Mouse (Mus musculus): ENCODE data around the gene Hipk4. TPM values are rescaled to one million over a fixed set of nuclear protein-coding genes. Genes with fewer than 3 reads are reported as not detected.

The Hipk4 gene
- polyA plus RNA-seq, 1 experiment from 2014 or later = 0.38 TPM

DNA sequence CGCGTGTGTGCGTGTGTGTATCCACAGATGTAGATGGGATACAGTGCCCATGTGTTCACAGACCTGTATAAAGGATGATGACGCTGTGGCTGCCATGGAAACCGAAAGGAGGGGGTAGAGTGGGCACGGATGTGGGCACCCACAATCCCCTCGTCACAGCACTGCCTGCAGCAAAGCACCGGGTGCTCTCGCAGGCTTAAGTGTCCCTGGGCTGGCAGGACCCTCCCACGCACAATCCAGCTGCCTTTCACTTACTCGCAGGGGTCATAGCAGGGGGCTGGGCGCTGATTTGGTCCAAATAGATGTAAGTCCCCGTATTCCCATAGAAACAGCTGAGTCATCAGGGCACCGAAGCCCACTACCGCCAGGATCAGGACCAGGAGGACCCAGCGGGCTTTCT is 18.4 kb downstream of the Hipk4 start:
- peaks cover 18% of the 10 kb centered on the region for H3K4me1 ChIP-seq (ENCODE audit: control insufficient read depth, insufficient read depth, low read length)
- WGBS = 74% methylated on average over 16 of the region's 16 CpGs
- no peak overlapping the region for H3K4me2 ChIP-seq (ENCODE audit: low read depth, low read length)
- H3K27me3 ChIP-seq (ENCODE audit: control insufficient read depth, insufficient read depth, low read length) = no peaks in the 10 kb centered on the region
- ATAC-seq (replicated peaks; ENCODE audit: extremely low read depth, insufficient read depth, low FRiP score) = 0 out of 2 replicates have a peak, but pooled peaks have one; percentile 25
- H3K9me3 ChIP-seq (replicated peaks; ENCODE audit: control insufficient read depth, low read length) = no peaks in the 10 kb centered on the region
- no peak overlapping the region for H3K27ac ChIP-seq (ENCODE audit: low read length)
- no peak overlapping the region for H3K4me3 ChIP-seq (ENCODE audit: low read length)
- peaks cover 5% of the 10 kb centered on the region; the same call in 1 of the 2 replicates for H3K36me3 ChIP-seq (ENCODE audit: control insufficient read depth, insufficient read depth)
- no peak overlapping the region for H3K9ac ChIP-seq (ENCODE audit: low read length)

DNA sequence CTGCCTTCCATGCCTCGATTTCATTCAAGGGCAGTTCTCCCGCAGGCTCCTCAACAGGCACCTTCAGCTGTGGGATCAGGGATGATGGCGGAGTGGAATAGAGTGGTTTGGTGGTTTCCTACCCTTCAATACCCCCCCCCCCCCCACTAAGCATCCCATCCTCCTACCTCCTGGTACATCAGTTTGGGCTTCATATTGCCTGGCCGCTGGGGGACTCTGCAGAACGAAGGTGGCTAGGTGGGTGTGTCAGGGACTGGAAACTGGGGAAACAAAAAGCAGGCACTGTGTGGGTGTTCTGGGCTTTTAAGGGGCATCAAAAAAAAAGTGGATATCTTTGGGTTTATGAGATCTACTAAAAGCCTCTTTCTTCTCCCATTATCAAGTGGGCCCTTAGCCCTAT is 18.9 kb downstream of the Hipk4 start:
- Histone ChIP-seq H3K4me2 (ENCODE audit: low read depth, low read length) (peak overlapping the region; percentile 99), H3K36me3 (ENCODE audit: control insufficient read depth, insufficient read depth) (peaks cover 5% of the 10 kb centered on the region; the same call in 1 of the 2 replicates), H3K4me1 (ENCODE audit: control insufficient read depth, insufficient read depth, low read length) (peaks cover 18% of the 10 kb centered on the region), H3K27me3 (ENCODE audit: control insufficient read depth, insufficient read depth, low read length) (no peaks in the 10 kb centered on the region), H3K4me3 (ENCODE audit: low read length) (peak overlapping the region; percentile 70), H3K9me3 (replicated peaks; ENCODE audit: control insufficient read depth, low read length) (no peaks in the 10 kb centered on the region), H3K27ac (ENCODE audit: low read length) (no peak overlapping the region), H3K9ac (ENCODE audit: low read length) (peak overlapping the region; percentile 83)
- 57% methylated on average over 5 of the region's 5 CpGs for WGBS
- no peak for ATAC-seq (replicated peaks; ENCODE audit: extremely low read depth, insufficient read depth, low FRiP score)

DNA sequence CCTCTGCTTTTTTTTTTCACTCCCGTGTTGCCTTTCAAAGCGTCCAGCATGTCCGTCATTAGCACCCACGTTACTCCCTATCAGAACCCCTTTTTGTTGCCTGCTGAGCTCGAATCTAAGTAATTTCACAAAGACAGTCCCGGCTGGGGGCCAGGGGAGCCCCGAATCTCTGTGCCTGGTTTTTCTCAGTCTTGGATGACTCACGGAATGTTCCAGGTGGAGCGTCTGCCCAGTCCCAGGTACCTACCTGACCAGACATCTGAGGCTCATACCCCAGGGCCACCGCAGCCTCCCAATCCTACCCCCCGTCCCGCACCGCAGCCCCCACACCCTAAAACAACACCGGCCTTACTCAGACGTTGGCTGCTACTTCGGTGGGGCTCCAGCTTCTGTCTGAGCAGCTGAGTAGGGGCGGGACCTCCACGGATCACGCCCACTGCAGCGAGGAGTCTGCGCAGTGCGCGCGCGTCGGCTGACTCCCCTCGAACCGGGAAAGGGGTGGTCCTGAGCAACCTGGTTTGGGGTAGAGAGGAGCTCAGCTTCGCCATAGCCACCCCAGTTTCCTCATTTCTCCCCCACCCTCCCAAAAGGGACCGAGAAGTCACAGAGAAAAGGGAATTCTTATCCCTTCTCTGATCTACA is 19.4 kb downstream of the Hipk4 start:
- H3K9me3 ChIP-seq (replicated peaks; ENCODE audit: control insufficient read depth, low read length) = no peaks in the 10 kb centered on the region
- WGBS = 1% methylated on average over 30 of the region's 30 CpGs
- H3K27ac ChIP-seq (ENCODE audit: low read length) = peak overlapping the region; percentile 28
- peak; percentile 91 for ATAC-seq (replicated peaks; ENCODE audit: extremely low read depth, insufficient read depth, low FRiP score)
- H3K36me3 ChIP-seq (ENCODE audit: control insufficient read depth, insufficient read depth) = peaks cover under 1% of the 10 kb centered on the region; the same call in 1 of the 2 replicates
- peaks cover 18% of the 10 kb centered on the region for H3K4me1 ChIP-seq (ENCODE audit: control insufficient read depth, insufficient read depth, low read length)
- H3K27me3 ChIP-seq (ENCODE audit: control insufficient read depth, insufficient read depth, low read length) = no peaks in the 10 kb centered on the region
- H3K9ac ChIP-seq (ENCODE audit: low read length) = peak overlapping the region; percentile 83
- H3K4me2 ChIP-seq (ENCODE audit: low read depth, low read length) = peak overlapping the region; percentile 99
- H3K4me3 ChIP-seq (ENCODE audit: low read length) = peak overlapping the region; percentile 70

DNA sequence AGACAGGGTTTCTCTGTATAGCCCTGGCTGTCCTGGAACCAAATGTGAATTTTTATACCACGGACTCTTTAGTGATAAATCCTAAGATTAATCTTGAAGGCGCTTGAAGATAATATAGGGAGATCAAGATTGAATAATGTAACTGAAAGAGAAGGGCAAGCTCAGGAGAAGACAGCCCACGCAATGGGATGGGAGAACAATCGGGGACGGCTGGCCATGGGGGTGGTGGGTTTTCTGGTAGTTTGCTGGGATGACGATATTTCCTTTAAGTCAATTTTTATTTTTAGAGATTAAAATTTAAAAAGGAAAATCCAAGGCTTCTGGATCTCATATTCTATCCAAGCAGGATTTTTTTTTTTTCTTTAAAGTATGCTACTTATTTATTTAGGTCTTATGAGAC is 20.0 kb downstream of the Hipk4 start:
- ATAC-seq (replicated peaks; ENCODE audit: extremely low read depth, insufficient read depth, low FRiP score) = no peak

DNA sequence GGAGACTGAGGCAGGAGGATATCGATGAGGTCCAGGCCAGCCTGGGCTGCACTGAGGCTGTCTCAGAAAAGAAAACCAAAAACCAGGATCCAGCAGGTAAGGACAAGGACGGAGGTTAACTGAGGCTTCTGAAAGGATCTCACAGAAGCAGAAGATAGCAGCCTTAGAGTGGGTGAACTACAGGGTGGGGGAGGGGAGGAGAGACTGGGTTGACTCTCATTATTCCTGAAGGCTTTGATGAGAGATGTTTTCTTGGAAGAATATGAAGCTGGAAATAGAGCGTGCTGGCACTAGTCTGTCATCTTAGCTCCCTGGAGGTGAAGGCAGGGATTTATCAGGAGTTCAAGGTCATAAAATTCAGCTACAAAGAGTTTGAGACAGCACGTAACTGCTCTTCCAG is 20.8 kb downstream of the Hipk4 start:
- Histone ChIP-seq H3K4me2 (ENCODE audit: low read depth, low read length) (no peak overlapping the region), H3K36me3 (ENCODE audit: control insufficient read depth, insufficient read depth) (no peaks in the 10 kb centered on the region), H3K4me3 (ENCODE audit: low read length) (no peak overlapping the region), H3K27me3 (ENCODE audit: control insufficient read depth, insufficient read depth, low read length) (no peaks in the 10 kb centered on the region), H3K9ac (ENCODE audit: low read length) (no peak overlapping the region), H3K9me3 (replicated peaks; ENCODE audit: control insufficient read depth, low read length) (no peaks in the 10 kb centered on the region), H3K27ac (ENCODE audit: low read length) (peak overlapping the region; percentile 7; the same call in 1 of the 2 replicates), H3K4me1 (ENCODE audit: control insufficient read depth, insufficient read depth, low read length) (peaks cover 18% of the 10 kb centered on the region)
- 76% methylated on average over 4 of the region's 4 CpGs for WGBS
- no peak for ATAC-seq (replicated peaks; ENCODE audit: extremely low read depth, insufficient read depth, low FRiP score)

More for the DNA sequence above, 20.0 kb downstream of the Hipk4 start:
- H3K27me3 ChIP-seq (ENCODE audit: control insufficient read depth, insufficient read depth, low read length) = no peaks in the 10 kb centered on the region
- H3K27ac ChIP-seq (ENCODE audit: low read length) = peak overlapping the region; percentile 28
- WGBS = 37% methylated on average over 6 of the region's 6 CpGs
- H3K9ac ChIP-seq (ENCODE audit: low read length) = peak overlapping the region; percentile 83
- H3K4me2 ChIP-seq (ENCODE audit: low read depth, low read length) = peak overlapping the region; percentile 99
- H3K36me3 ChIP-seq (ENCODE audit: control insufficient read depth, insufficient read depth) = no peaks in the 10 kb centered on the region
- no peaks in the 10 kb centered on the region for H3K9me3 ChIP-seq (replicated peaks; ENCODE audit: control insufficient read depth, low read length)
- peaks cover 18% of the 10 kb centered on the region for H3K4me1 ChIP-seq (ENCODE audit: control insufficient read depth, insufficient read depth, low read length)
- H3K4me3 ChIP-seq (ENCODE audit: low read length) = peak overlapping the region; percentile 70

DNA sequence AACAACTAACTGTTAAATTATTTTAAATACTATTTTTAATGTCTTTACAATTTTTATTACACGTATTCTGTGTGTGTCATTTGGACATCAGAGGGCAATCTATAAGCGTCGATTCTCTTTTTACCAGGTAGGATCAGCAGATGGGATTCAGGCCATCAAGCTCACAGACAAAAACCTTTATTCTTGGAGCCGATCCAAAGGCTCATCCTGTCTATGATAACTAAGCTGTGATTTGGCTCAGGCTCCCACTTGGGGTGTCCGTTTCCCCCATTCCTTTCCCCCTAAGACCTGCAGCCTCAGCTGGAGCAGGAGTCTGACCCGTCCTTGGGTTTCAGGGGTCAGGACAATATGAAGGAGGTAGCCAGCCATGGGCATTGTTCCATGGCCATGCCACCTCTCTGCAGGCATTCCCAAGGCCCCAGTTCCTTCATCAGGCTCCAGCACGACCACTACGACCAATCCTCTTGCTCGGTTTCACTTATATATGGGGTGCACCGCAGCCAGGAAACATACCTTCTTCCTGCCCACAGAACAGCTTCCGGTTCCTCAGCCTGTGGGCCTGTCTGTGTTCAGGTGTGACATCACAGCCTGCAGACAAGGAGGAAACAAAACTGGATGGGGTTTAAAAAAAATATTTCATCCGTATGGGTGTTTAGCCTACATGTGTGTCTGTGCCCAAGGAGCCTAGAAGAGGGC is 21.8 kb downstream of the Hipk4 start:
- Histone ChIP-seq H3K9ac (ENCODE audit: low read length) (no peak overlapping the region), H3K27me3 (ENCODE audit: control insufficient read depth, insufficient read depth, low read length) (no peaks in the 10 kb centered on the region), H3K4me2 (ENCODE audit: low read depth, low read length) (peak overlapping the region; percentile 16; the same call in 1 of the 2 replicates), H3K27ac (ENCODE audit: low read length) (no peak overlapping the region), H3K9me3 (replicated peaks; ENCODE audit: control insufficient read depth, low read length) (no peaks in the 10 kb centered on the region), H3K4me1 (ENCODE audit: control insufficient read depth, insufficient read depth, low read length) (peaks cover 18% of the 10 kb centered on the region), H3K36me3 (ENCODE audit: control insufficient read depth, insufficient read depth) (no peaks in the 10 kb centered on the region), H3K4me3 (ENCODE audit: low read length) (no peak overlapping the region)
- no peak for ATAC-seq (replicated peaks; ENCODE audit: extremely low read depth, insufficient read depth, low FRiP score)
- 64% methylated on average over 12 of the region's 12 CpGs for WGBS

DNA sequence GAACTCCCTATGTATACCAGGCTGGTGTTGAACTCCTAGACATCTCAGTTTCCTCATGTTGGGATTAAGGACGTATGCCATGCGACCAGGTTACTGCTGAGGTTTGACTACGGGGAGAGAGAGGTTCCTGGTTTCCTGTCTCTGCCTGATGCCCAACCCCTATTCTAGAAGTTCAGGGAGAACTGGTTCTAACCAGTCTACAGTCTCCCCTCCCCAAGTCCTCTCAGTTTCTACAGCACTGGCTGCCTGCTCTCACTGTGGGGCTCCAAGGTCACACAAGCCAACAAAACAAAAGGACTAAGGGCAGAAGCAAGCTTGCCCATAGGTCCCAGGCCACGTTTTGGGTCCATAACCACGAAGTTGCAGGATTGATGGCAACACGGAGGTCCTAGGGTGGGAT is 26.5 kb downstream of the Hipk4 start:
- no peaks in the 10 kb centered on the region for H3K27me3 ChIP-seq (ENCODE audit: control insufficient read depth, insufficient read depth, low read length)
- no peak overlapping the region for H3K4me3 ChIP-seq (ENCODE audit: low read length)
- no peak overlapping the region for H3K4me2 ChIP-seq (ENCODE audit: low read depth, low read length)
- H3K9me3 ChIP-seq (replicated peaks; ENCODE audit: control insufficient read depth, low read length) = no peaks in the 10 kb centered on the region
- peaks cover 8% of the 10 kb centered on the region for H3K4me1 ChIP-seq (ENCODE audit: control insufficient read depth, insufficient read depth, low read length)
- H3K27ac ChIP-seq (ENCODE audit: low read length) = no peak overlapping the region
- no peak overlapping the region for H3K9ac ChIP-seq (ENCODE audit: low read length)
- 68% methylated on average over 6 of the region's 6 CpGs for WGBS
- no peaks in the 10 kb centered on the region for H3K36me3 ChIP-seq (ENCODE audit: control insufficient read depth, insufficient read depth)
- ATAC-seq (replicated peaks; ENCODE audit: extremely low read depth, insufficient read depth, low FRiP score) = no peak

DNA sequence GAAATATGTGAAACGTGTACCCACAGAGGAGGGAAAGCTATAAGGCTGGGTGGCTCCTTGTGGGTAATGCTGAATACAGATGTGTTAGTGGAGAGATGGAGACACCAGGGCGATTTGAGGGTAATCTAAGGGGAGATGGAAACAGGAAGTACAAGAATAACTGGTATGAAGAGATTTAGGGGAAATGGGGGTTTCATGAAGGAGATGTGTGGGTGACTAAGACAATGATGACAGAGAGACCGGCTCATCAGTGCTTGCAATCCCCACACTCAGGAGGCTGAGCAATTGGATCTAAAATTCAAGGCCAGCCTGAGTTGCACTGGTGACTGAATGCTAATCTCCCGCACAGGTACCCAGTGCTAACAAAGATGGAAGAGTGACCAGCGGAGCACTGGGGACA is 29.0 kb downstream of the Hipk4 start:
- H3K27me3 ChIP-seq (ENCODE audit: control insufficient read depth, insufficient read depth, low read length) = no peaks in the 10 kb centered on the region
- no peak overlapping the region for H3K27ac ChIP-seq (ENCODE audit: low read length)
- no peaks in the 10 kb centered on the region for H3K9me3 ChIP-seq (replicated peaks; ENCODE audit: control insufficient read depth, low read length)
- H3K4me2 ChIP-seq (ENCODE audit: low read depth, low read length) = peak overlapping the region; percentile 74
- peaks cover 8% of the 10 kb centered on the region for H3K4me1 ChIP-seq (ENCODE audit: control insufficient read depth, insufficient read depth, low read length)
- WGBS = 47% methylated on average over 5 of the region's 5 CpGs
- H3K36me3 ChIP-seq (ENCODE audit: control insufficient read depth, insufficient read depth) = peaks cover 4% of the 10 kb centered on the region
- ATAC-seq (replicated peaks; ENCODE audit: extremely low read depth, insufficient read depth, low FRiP score) = no peak
- H3K4me3 ChIP-seq (ENCODE audit: low read length) = peak overlapping the region; percentile 86
- H3K9ac ChIP-seq (ENCODE audit: low read length) = peak overlapping the region; percentile 82; the same call in 1 of the 2 replicates

DNA sequence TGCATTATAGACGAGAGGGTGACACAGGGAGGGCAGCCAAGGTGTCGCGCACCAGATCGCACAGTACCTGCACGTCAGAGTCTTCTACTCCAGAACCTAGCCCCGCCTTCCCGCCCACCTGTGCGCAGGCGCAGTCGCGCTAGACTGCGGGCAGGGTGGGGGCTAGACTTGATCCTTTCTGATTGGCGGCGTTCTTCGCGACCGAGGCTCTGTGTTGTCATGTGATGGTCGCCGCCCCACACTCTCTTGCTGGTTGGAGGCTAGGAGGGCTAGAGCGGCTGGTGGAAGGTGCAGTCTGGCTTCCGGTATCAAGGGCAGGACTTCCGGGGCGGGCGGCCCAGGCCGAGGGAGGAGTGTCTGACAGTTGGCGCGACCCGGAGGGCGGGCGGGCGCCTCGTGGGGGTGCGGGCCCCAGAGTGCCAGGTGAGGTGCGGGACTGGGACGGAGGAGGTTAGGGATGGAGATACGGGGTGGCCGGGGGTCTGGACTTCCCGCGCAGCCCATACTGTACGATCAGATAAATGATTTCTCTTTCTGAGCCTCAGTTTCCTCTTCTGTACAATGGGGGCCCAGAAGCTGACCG is 30.0 kb downstream of the Hipk4 start, which contains the start of the genes Pld3 and 2310022A10Rik:
Gene Pld3, minus strand, starts transcription at position 288 of the 583 bp plus-strand sequence.
Gene 2310022A10Rik, plus strand, starts transcription at position 303 of the 583 bp plus-strand sequence.
- H3K36me3 ChIP-seq (ENCODE audit: control insufficient read depth, insufficient read depth) = peaks cover 4% of the 10 kb centered on the region
- peak within 1 kb of the TSS; percentile 82 for H3K9ac ChIP-seq (ENCODE audit: low read length)
- H3K4me1 ChIP-seq (ENCODE audit: control insufficient read depth, insufficient read depth, low read length) = peaks cover 8% of the 10 kb centered on the region
- H3K4me3 ChIP-seq (ENCODE audit: low read length) = peak within 1 kb of the TSS; percentile 86
- H3K27ac ChIP-seq (ENCODE audit: low read length) = peak within 1 kb of the TSS; percentile 40
- H3K27me3 ChIP-seq (ENCODE audit: control insufficient read depth, insufficient read depth, low read length) = no peaks in the 10 kb centered on the region
- peak; percentile 99 for ATAC-seq (replicated peaks; ENCODE audit: extremely low read depth, insufficient read depth, low FRiP score)
- under 1% methylated on average over 41 of the region's 41 CpGs for WGBS
- H3K9me3 ChIP-seq (replicated peaks; ENCODE audit: control insufficient read depth, low read length) = no peaks in the 10 kb centered on the region
- peak within 1 kb of the TSS; percentile 74 for H3K4me2 ChIP-seq (ENCODE audit: low read depth, low read length)

All from heart, embryonic 16.5 days (tissue).